Mouse (Mus musculus): ENCODE results near the gene Vps8.

DNA sequence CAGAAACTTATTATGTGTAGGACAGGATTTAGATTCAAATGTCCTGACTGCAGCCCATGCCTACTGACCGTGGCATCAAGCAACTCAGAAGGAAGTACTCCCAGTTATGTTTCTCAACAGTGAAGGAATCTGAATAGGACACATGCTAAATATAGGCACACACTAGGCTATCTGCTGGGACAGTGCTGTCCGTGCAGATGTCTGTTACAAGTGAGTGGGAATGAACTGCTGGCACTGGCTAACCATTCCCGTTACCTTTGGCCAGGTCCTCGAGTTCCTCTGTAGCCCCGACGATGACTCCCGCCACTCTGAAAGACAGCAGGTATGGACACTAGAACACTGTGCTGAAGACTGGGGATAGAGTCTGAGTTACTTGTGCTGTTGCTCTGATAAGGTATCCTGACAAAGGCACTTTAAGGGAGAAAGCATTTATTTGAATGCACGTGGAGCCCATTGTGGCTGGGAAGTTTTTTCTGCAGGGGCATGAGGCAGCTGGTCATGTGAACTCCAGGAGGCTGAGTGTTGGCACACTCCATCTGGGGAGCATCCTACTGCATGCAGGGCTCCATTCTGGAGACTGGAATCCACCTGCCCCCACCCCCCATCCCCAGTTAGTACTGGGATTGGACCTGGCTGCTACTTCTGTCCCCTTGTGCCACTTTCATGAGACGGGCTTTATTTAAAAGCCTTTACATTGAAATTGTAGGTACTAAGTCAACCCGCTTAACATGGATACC is 104.5 kb downstream of the Vps8 start:
- TF ChIP-seq POLR2A (IDR thresholded peaks at IDR 0.05; ENCODE audit: low read depth, low read length) (no peak), CTCF (IDR thresholded peaks at IDR 0.05; ENCODE audit: borderline replicate concordance, insufficient read depth, low read length) (no peak)
